Mouse (Mus musculus) thymus, adult 2 months (tissue): Measurements from ENCODE around the gene Samd11. TPM values are rescaled to one million over a fixed set of nuclear protein-coding genes. Genes with fewer than 3 reads are reported as not detected.

Source experiments
- DNase-seq: peaks from one replicate; pipeline ENCODE4 v3.0.0; 2021
- H3K27ac ChIP-seq: fragments of 200-500 bp; 2 replicates; pipeline ENCODE4 v1.5.1; 2012; ENCODE audit warnings: low read length, control low read depth; ENCODE audit not compliant: control insufficient read depth, insufficient read depth
- H3K27me3 ChIP-seq: fragments of 200-500 bp; 2 replicates; pipeline ENCODE4 v1.6.1; 2012; ENCODE audit warnings: mild to moderate bottlenecking, low read length, moderate library complexity, mixed read lengths; ENCODE audit not compliant: control insufficient read depth, insufficient read depth
- H3K36me3 ChIP-seq: fragments of 200-500 bp; 2 replicates; pipeline ENCODE4 v1.6.1; 2012; ENCODE audit warnings: mild to moderate bottlenecking, low read length, moderate library complexity; ENCODE audit not compliant: control insufficient read depth, insufficient read depth
- H3K4me1 ChIP-seq: fragments of 200-500 bp; replicated peaks from 2 replicates; pipeline ENCODE4 v1.6.1; 2012; ENCODE audit warnings: low read length; ENCODE audit not compliant: control insufficient read depth, insufficient read depth
- H3K4me3 ChIP-seq: fragments of 200-500 bp; 2 replicates; pipeline ENCODE4 v1.5.1; 2012; ENCODE audit warnings: mild to moderate bottlenecking, low read length, control low read depth, moderate library complexity; ENCODE audit not compliant: control insufficient read depth, insufficient read depth
- CTCF ChIP-seq: fragments of 200-500 bp; IDR thresholded peaks from 2 replicates; pipeline ENCODE4 v1.5.1; 2012; ENCODE audit warnings: mild to moderate bottlenecking, control low read depth, low read length, moderate library complexity, borderline replicate concordance; ENCODE audit not compliant: control insufficient read depth, poor library complexity, insufficient read depth; ENCODE audit errors: extremely low read depth
- POLR2A ChIP-seq: fragments of 200-500 bp; IDR thresholded peaks from 2 replicates; pipeline ENCODE4 v1.6.1; 2012; ENCODE audit warnings: mild to moderate bottlenecking, low read length, control low read depth, moderate library complexity; ENCODE audit not compliant: control insufficient read depth, poor library complexity, insufficient read depth; ENCODE audit errors: extremely low read depth
- WGBS: fragments of 180-500 bp; shearing (Covaris S2); methylation state at CpG from one replicate; pipeline ENCODE4 v1.1.7; 2018; 5-methylcytosine and 5-hydroxymethylcytosine counted together
- polyA plus RNA-seq: library from polyadenylated mRNA; depleted of rRNA; stranded (reverse); fragments of >200 nt; gene quantifications from 2 replicates; pipeline ENCODE4 v1.2.3, GENCODE M21; 2012

The Samd11 gene
- polyA plus RNA-seq, 1 experiment, result 1.6 TPM

- no peaks in the 10 kb centered on the region for H3K36me3 ChIP-seq
- no peaks in the 10 kb centered on the region for H3K4me1 ChIP-seq
- no peaks in the 10 kb centered on the region for H3K27me3 ChIP-seq
- 88% methylated on average over 2 of the region's 2 CpGs for WGBS
- TF ChIP-seq CTCF, result no peak
- no peak for TF ChIP-seq POLR2A
- H3K4me3 ChIP-seq, result no peak overlapping the region
- DNase-seq, result no peak
- no peak overlapping the region for H3K27ac ChIP-seq
These were observed 39.3 kb downstream of the Samd11 start for GRCm38 (mm10) chr4:156216196-156216595.

- 77% methylated on average over 4 of the region's 4 CpGs for WGBS
- TF ChIP-seq CTCF (no peak), POLR2A (no peak)
- no peak for DNase-seq
- Histone ChIP-seq H3K4me3 (no peak within 1 kb of the TSS), H3K27me3 (no peaks in the 10 kb centered on the region), H3K4me1 (no peaks in the 10 kb centered on the region), H3K27ac (no peak within 1 kb of the TSS), H3K36me3 (no peaks in the 10 kb centered on the region)
These were observed 39.8 kb downstream of the Samd11 start, which contains the start of gene Perm1 for GRCm38 (mm10) chr4:156215649-156216048. Gene Perm1 (plus strand): TSS chr4:156215868.

GRCm38 (mm10) chr4:156213134-156213533 lies 42.3 kb downstream of the Samd11 start:
- DNase-seq, result no peak
- H3K4me1 ChIP-seq, result no peaks in the 10 kb centered on the region
- no peak overlapping the region for H3K27ac ChIP-seq
- 97% methylated on average over 13 of the region's 13 CpGs for WGBS
- H3K27me3 ChIP-seq, result no peaks in the 10 kb centered on the region
- no peaks in the 10 kb centered on the region for H3K36me3 ChIP-seq
- no peak for TF ChIP-seq POLR2A
- H3K4me3 ChIP-seq, result no peak overlapping the region

- Histone ChIP-seq H3K4me3 (no peak overlapping the region), H3K4me1 (no peaks in the 10 kb centered on the region), H3K27ac (no peak overlapping the region), H3K36me3 (no peaks in the 10 kb centered on the region), H3K27me3 (no peaks in the 10 kb centered on the region)
- 77% methylated on average over 13 of the region's 13 CpGs for WGBS
- DNase-seq, result no peak
- TF ChIP-seq CTCF (no peak), POLR2A (no peak)
These were observed 45.4 kb downstream of the Samd11 start for GRCm38 (mm10) chr4:156209963-156210635.

GRCm38 (mm10) chr4:156208872-156209271 lies 46.6 kb downstream of the Samd11 start:
- peaks cover 8% of the 10 kb centered on the region for H3K4me1 ChIP-seq
- no peaks in the 10 kb centered on the region for H3K27me3 ChIP-seq
- no peak for TF ChIP-seq POLR2A
- no peak for TF ChIP-seq CTCF
- 96% methylated on average over 4 of the region's 4 CpGs for WGBS
- DNase-seq, result no peak
- no peaks in the 10 kb centered on the region for H3K36me3 ChIP-seq
- H3K27ac ChIP-seq, result no peak overlapping the region
- H3K4me3 ChIP-seq, result no peak overlapping the region

GRCm38 (mm10) chr4:156203413-156204131 lies 51.9 kb downstream of the Samd11 start:
- no peak for TF ChIP-seq CTCF
- 0 out of 2 replicates have a peak, but pooled peaks have one; percentile 4 for TF ChIP-seq POLR2A
- Histone ChIP-seq H3K27ac (peak overlapping the region; percentile 7; the same call in 1 of the 2 replicates), H3K4me3 (peak overlapping the region; percentile 60), H3K4me1 (peaks cover 26% of the 10 kb centered on the region), H3K27me3 (no peaks in the 10 kb centered on the region), H3K36me3 (no peaks in the 10 kb centered on the region)
- DNase-seq, result peak; percentile 35
- WGBS, result under 1% methylated on average over 49 of the region's 49 CpGs

- Histone ChIP-seq H3K27me3 (no peaks in the 10 kb centered on the region), H3K4me1 (peaks cover 27% of the 10 kb centered on the region), H3K4me3 (peak within 1 kb of the TSS; percentile 60), H3K27ac (peak within 1 kb of the TSS; percentile 53), H3K36me3 (no peaks in the 10 kb centered on the region)
- TF ChIP-seq POLR2A, result 0 out of 2 replicates have a peak, but pooled peaks have one; percentile 57
- TF ChIP-seq CTCF, result no peak
- DNase-seq, result peak; percentile 75
- WGBS, result under 1% methylated on average over 39 of the region's 39 CpGs
These were observed 52.5 kb downstream of the Samd11 start, which contains the start of gene AW011738 for GRCm38 (mm10) chr4:156203001-156203412. Gene AW011738 (plus strand): TSS chr4:156203304.
